Mouse (Mus musculus) hindbrain, embryonic 16.5 days (tissue): Measurements from ENCODE around the gene Far1. TPM values are rescaled to one million over a fixed set of nuclear protein-coding genes. Genes with fewer than 3 reads are reported as not detected.

Experiments used
- ATAC-seq: fragments of 200-750 bp; cut with Nextera tagmentation; 2 replicates; pipeline ENCODE4 v1.8.0; 2017; ENCODE audit warnings: moderate TSS enrichment, moderate library complexity
- H3K27ac ChIP-seq: fragments of 300-500 bp; sonication (generic); 2 replicates; pipeline ENCODE4 v1.5.1; 2014; ENCODE audit warnings: low read depth, mild to moderate bottlenecking, control low read depth, low read length, moderate library complexity
- H3K27me3 ChIP-seq: fragments of 300-500 bp; sonication (generic); replicated peaks from 2 replicates; pipeline ENCODE4 v1.6.1; 2014; ENCODE audit warnings: low read length; ENCODE audit not compliant: control insufficient read depth, insufficient read depth
- H3K36me3 ChIP-seq: fragments of 300-500 bp; sonication (generic); 2 replicates; pipeline ENCODE4 v1.6.1; 2014; ENCODE audit warnings: mild to moderate bottlenecking, low read length, moderate library complexity, mixed read lengths; ENCODE audit not compliant: control insufficient read depth, insufficient read depth
- H3K4me1 ChIP-seq: fragments of 300-500 bp; sonication (generic); 2 replicates; pipeline ENCODE4 v1.6.1; 2014; ENCODE audit warnings: low read depth, low read length; ENCODE audit not compliant: control insufficient read depth, insufficient read depth
- H3K4me2 ChIP-seq: fragments of 300-500 bp; sonication (generic); 2 replicates; pipeline ENCODE4 v1.6.1; 2014; ENCODE audit warnings: mild to moderate bottlenecking, low read length, control low read depth, moderate library complexity
- H3K4me3 ChIP-seq: fragments of 300-500 bp; sonication (generic); 2 replicates; pipeline ENCODE4 v1.5.1; 2014; ENCODE audit warnings: mild to moderate bottlenecking, low read length, control low read depth, moderate library complexity
- H3K9ac ChIP-seq: fragments of 300-500 bp; sonication (generic); 2 replicates; pipeline ENCODE4 v1.6.1; 2014; ENCODE audit warnings: low read depth, mild to moderate bottlenecking, control low read depth, low read length, moderate library complexity
- H3K9me3 ChIP-seq: fragments of 300-500 bp; sonication (generic); 2 replicates; pipeline ENCODE4 v1.6.1; 2014; ENCODE audit warnings: mild to moderate bottlenecking, low read length, moderate library complexity; ENCODE audit not compliant: control insufficient read depth
- WGBS: fragments of 180-500 bp; shearing (Covaris S2); extraction: QIAGEN DNeasy Blood & Tissue Kit; methylation state at CpG from one replicate; pipeline ENCODE4 v1.1.7; 2014; 5-methylcytosine and 5-hydroxymethylcytosine counted together
- polyA plus RNA-seq: library from polyadenylated mRNA; unstranded; fragments of >200 nt; fragmentation: Nextera tagmentation; extraction: Ambion mirVana; gene quantifications from 2 replicates; pipeline ENCODE4 v1.2.1, GENCODE M21; 2015

Gene Far1
- polyA plus RNA-seq, 1 experiment from 2014 or later = 63.3 TPM

DNA sequence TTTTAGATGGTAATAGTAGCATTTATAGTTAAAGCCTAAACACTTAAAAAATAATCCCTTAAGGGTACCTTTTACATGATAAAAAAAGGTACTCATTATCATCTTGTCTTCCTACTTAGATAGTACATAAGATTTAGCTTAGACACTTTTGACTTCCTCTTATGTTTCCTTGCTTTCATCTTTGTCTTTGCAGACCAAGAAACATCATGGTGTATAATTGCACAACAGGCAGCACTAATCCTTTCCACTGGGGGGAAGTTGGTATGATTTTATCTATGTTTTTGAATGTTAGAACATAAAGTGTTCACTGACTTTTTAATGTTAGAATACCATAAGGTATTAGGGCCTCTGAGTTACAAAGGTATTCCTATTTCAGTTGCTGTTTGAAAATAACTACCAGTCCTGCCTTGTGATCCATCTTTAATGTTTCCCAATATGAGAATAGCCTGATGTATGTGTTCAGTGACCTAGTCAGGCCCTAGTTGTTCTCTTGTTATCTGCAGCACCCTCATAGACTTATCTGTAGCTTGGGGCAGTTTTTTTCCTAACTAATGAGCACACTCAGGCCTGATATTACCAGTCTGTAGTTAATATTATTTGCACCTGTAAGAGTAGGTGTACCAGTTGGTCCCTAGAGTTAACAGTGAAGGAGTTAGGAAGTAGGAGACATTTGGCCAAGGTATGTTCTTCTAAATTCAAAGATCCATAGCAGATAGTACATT is 38.3 kb downstream of the Far1 start:
- Histone ChIP-seq H3K9ac (no peak overlapping the region), H3K4me1 (no peaks in the 10 kb centered on the region), H3K4me3 (no peak overlapping the region), H3K27ac (no peak overlapping the region), H3K4me2 (no peak overlapping the region), H3K27me3 (no peaks in the 10 kb centered on the region), H3K9me3 (no peaks in the 10 kb centered on the region), H3K36me3 (peaks cover 11% of the 10 kb centered on the region)
- ATAC-seq = no peak

GRCm38 (mm10) chr7:113552508-113552907 is 38.9 kb downstream of the Far1 start:
- no peaks in the 10 kb centered on the region for H3K9me3 ChIP-seq
- H3K4me3 ChIP-seq = no peak overlapping the region
- no peak overlapping the region for H3K9ac ChIP-seq
- no peak for ATAC-seq
- 92% methylated on average over 2 of the region's 2 CpGs for WGBS
- peaks cover 9% of the 10 kb centered on the region for H3K36me3 ChIP-seq
- no peaks in the 10 kb centered on the region for H3K27me3 ChIP-seq
- no peaks in the 10 kb centered on the region for H3K4me1 ChIP-seq
- no peak overlapping the region for H3K4me2 ChIP-seq
- H3K27ac ChIP-seq = no peak overlapping the region

- Histone ChIP-seq H3K4me3 (no peak overlapping the region), H3K36me3 (peaks cover 5% of the 10 kb centered on the region), H3K27me3 (no peaks in the 10 kb centered on the region), H3K9ac (no peak overlapping the region), H3K27ac (no peak overlapping the region), H3K4me2 (no peak overlapping the region), H3K9me3 (no peaks in the 10 kb centered on the region), H3K4me1 (no peaks in the 10 kb centered on the region)
- no peak for ATAC-seq
- whole genome bisulfite sequencing = 83% methylated on average over 1 of the region's 1 CpGs
These were observed 42.5 kb downstream of the Far1 start for GRCm38 (mm10) chr7:113556138-113556537.

- Histone ChIP-seq H3K27me3 (no peaks in the 10 kb centered on the region), H3K4me2 (no peak overlapping the region), H3K27ac (no peak overlapping the region), H3K9ac (no peak overlapping the region), H3K4me1 (no peaks in the 10 kb centered on the region), H3K4me3 (no peak overlapping the region), H3K9me3 (no peaks in the 10 kb centered on the region), H3K36me3 (peaks cover 4% of the 10 kb centered on the region)
- ATAC-seq = no peak
- 83% methylated on average over 1 of the region's 1 CpGs for whole genome bisulfite sequencing
These were observed 53.3 kb downstream of the Far1 start for GRCm38 (mm10) chr7:113566892-113567291.

DNA sequence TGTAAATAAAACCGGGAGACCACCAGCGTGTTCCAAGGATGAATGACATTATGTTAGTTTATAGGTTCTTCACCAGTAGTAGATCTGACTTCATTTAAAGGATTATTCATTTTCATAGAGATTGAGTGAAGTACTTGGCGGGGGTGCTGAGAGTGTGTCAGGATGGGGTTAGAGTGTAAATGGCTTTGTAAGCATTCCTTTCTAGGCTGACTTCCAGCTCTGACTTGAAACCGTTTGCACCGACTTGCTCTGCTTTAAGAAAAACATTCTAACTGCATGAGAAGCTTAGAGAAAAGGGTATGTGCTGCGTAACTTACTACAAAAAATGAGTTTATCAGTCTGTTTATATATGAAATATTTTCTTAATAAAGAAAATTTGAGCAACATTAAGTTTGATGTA is 57.5 kb downstream of the Far1 start:
- peaks cover 4% of the 10 kb centered on the region for H3K36me3 ChIP-seq
- H3K27me3 ChIP-seq = no peaks in the 10 kb centered on the region
- no peaks in the 10 kb centered on the region for H3K4me1 ChIP-seq
- 79% methylated on average over 6 of the region's 6 CpGs for WGBS
- H3K9ac ChIP-seq = no peak overlapping the region
- H3K9me3 ChIP-seq = no peaks in the 10 kb centered on the region
- no peak overlapping the region for H3K27ac ChIP-seq
- H3K4me3 ChIP-seq = no peak overlapping the region
- no peak overlapping the region for H3K4me2 ChIP-seq
- no peak for ATAC-seq

DNA sequence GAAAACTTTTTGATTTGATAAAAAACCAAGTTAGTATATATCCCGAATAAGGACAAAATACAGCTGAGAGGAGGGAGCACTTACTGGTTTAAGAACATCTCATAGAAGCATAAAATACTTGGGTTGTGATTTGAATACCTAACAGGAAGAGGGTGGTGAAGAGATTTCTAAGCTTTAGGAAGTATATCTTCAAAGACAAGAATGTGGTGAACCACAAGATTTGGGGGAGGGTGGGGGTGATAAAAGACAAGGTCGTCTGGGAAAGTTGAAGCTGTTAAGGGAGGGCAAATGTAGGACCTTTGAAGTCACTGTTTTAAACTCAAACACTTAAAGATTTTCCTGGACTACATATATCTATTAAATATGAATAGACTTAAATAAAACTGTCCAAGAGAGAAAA is 59.1 kb downstream of the Far1 start:
- WGBS = 76% methylated on average over 2 of the region's 2 CpGs
- Histone ChIP-seq H3K9ac (no peak overlapping the region), H3K4me1 (no peaks in the 10 kb centered on the region), H3K27ac (no peak overlapping the region), H3K4me3 (no peak overlapping the region), H3K27me3 (no peaks in the 10 kb centered on the region), H3K9me3 (no peaks in the 10 kb centered on the region), H3K36me3 (peaks cover 2% of the 10 kb centered on the region; the same call in 1 of the 2 replicates), H3K4me2 (no peak overlapping the region)
- no peak for ATAC-seq

GRCm38 (mm10) chr7:113582111-113582510 is 68.5 kb downstream of the Far1 start:
- no peak overlapping the region for H3K4me2 ChIP-seq
- ATAC-seq = no peak

GRCm38 (mm10) chr7:113589211-113589610 is 75.6 kb downstream of the Far1 start:
- H3K27me3 ChIP-seq = no peaks in the 10 kb centered on the region
- no peaks in the 10 kb centered on the region for H3K4me1 ChIP-seq
- H3K36me3 ChIP-seq = no peaks in the 10 kb centered on the region
- WGBS = 94% methylated on average over 2 of the region's 2 CpGs
- H3K4me3 ChIP-seq = no peak overlapping the region
- no peak overlapping the region for H3K9ac ChIP-seq
- no peak for ATAC-seq
- no peak overlapping the region for H3K27ac ChIP-seq
- no peak overlapping the region for H3K4me2 ChIP-seq
- H3K9me3 ChIP-seq = no peaks in the 10 kb centered on the region

More at GRCm38 (mm10) chr7:113582111-113582510, 68.5 kb downstream of the Far1 start:
- no peaks in the 10 kb centered on the region for H3K36me3 ChIP-seq
- H3K9ac ChIP-seq = no peak overlapping the region
- 60% methylated on average over 2 of the region's 2 CpGs for WGBS
- no peaks in the 10 kb centered on the region for H3K9me3 ChIP-seq
- no peaks in the 10 kb centered on the region for H3K27me3 ChIP-seq
- no peaks in the 10 kb centered on the region for H3K4me1 ChIP-seq
- H3K27ac ChIP-seq = no peak overlapping the region
- H3K4me3 ChIP-seq = no peak overlapping the region

- WGBS = 68% methylated on average over 1 of the region's 1 CpGs
- H3K27me3 ChIP-seq = no peaks in the 10 kb centered on the region
- no peak for ATAC-seq
- H3K9ac ChIP-seq = no peak overlapping the region
- H3K4me1 ChIP-seq = no peaks in the 10 kb centered on the region
- no peaks in the 10 kb centered on the region for H3K9me3 ChIP-seq
- no peaks in the 10 kb centered on the region for H3K36me3 ChIP-seq
- no peak overlapping the region for H3K4me3 ChIP-seq
- no peak overlapping the region for H3K27ac ChIP-seq
- H3K4me2 ChIP-seq = no peak overlapping the region
These were observed 76.7 kb downstream of the Far1 start for GRCm38 (mm10) chr7:113590330-113590729.
